Mouse (Mus musculus): ENCODE measurements around the gene Helz.

Gene Helz

DNA sequence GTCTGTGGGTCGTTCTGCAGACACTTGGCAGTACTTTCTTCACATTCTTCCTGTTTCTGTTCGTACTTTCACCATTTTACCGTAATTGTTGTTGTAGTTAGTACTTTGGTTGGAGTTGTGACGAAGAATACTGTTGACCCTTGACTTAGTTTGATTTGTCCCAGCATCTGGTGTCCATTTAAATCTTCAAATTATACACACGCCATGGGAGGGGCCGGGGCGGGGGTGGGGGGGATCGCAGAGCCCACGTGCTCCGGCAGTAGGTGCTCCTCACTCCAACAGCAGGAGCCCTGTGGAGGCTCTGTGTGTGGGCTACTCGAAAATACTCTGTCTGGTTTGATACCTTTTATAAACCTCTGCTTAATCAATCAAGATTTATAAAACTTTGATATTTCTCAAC lies 78.0 kb downstream of the Helz start:
- DNase-seq, result no peak

DNA sequence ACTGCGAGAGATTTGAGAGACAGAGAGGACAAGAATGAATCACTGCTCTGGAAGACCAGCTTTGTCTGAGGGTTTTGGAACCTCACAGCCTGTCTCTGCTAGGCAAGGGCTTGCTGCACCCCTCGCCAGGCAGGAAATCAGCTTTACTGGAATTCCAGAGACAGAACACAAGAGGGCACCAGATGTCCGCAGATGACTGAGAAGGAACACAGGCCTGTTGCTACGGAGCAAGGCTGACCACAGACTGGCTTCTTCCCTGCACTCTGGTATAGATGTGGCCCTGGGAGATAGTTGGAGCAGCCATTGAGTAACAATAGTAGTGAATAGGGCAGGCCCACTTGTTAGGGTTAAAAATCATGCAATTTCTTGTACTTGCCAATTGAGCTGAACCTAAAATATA lies 81.8 kb downstream of the Helz start:
- DNase-seq, result peak; percentile 62

GRCm38 (mm10) chr11:107629951-107630350 lies 82.2 kb downstream of the Helz start:
- no peak for DNase-seq

- DNase-seq, result no peak
These were observed 83.4 kb downstream of the Helz start for GRCm38 (mm10) chr11:107631124-107631523.

DNA sequence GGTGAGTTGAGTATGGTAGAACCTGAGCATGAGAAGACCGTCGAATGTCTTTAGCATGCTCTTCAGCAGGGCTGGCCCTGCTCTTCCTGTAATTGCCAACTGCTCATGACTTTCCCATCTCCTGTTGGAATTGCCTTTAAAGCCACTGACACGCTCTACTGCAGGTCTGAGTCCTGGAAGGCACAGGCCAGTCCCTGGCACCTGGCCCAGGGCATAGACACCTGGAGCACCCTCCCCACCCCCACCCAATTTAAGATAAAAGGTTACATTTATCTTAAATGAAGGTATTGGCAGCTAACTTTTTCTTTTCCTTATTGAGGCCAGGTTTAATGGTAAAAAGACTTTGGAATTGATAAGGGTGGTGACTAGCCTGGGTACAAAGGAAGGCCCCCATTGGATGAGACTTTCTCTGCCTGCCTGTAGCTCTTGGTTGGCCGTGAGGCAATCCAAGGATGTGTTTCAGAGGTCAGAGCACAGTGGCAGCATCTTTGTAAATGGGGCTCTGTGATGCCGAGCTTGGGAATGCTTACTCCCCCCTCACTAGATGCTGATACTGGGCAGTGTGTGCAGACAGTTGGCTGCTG lies 85.9 kb downstream of the Helz start:
- DNase-seq, result no peak

DNA sequence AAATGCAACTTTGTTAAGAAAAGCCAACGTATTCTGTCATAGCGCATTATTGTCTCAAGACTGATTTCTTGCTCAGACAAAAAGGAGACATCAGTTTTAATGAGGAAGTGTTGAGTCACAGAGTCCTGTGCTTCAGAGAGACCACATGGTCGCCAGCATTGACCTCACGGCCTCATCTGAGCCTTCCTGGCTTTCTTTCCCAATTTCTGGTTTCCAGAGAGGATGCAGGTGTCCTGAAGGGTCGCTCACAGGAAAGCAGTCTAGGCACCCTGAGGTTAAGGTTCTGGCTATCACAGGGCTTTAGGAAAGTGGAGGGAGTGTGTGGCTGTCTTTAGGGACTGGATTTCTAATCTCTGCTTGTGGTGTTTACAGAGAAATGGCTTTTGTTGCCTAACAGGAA lies 90.4 kb downstream of the Helz start:
- DNase-seq, result no peak

DNA sequence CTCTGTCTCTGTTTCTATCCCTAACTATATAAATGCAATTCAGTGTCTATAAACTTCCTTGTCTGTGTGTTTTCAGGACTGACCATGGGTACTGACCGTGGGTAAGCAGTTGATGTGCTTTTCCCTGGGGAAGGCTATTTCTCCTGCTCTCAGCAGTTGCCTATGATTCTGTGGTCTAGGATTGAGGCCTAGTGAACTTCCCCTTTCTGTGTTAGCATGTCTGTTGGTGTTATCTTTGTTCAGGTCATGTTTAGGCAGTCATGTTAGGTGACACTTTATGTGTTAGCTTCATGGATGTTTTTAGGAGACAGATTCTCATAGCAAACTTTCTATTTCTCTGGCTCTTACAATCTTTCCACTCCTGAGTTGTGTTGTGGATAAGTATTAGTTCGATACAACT lies 91.9 kb downstream of the Helz start:
- no peak for DNase-seq

DNA sequence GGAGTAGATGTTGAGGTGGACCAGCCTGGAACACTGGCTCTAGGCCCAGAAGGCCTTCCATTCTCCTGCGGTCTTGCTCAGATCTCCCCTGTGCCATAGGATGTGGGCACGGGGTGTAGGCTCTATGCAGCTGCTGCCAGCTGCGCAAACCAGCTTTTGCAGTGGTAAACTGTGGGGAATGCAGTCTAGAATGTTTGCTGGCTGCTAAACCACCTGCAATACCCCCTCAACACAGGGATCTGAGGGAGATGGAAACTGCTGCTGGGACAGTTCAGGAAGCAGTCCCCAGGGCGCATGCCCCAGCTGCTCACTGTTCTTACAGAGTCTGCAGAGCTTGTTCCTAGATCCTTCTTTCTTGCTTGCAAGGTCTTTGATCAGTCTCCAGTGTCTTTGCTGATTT lies 96.7 kb downstream of the Helz start:
- DNase-seq, result no peak

DNA sequence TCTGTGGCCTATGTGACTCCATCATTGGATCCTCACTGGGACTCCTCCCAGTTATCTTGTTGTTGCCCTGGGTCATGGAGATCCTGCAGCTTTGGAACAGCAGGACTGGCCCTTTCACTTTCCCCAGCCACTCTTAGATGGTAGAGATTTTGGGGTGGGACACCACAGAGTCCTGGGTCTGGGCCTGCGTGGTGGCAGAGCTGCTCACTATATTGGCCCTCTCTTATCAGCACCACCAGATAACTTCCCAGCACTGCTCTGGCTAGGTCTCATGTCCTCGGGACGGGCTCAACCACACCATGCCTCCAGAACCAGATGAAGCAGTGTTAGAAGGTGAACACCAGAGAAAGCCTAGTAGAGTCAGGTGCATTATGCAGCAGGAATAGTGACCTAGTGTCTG lies 99.6 kb downstream of the Helz start:
- DNase-seq, result no peak

DNA sequence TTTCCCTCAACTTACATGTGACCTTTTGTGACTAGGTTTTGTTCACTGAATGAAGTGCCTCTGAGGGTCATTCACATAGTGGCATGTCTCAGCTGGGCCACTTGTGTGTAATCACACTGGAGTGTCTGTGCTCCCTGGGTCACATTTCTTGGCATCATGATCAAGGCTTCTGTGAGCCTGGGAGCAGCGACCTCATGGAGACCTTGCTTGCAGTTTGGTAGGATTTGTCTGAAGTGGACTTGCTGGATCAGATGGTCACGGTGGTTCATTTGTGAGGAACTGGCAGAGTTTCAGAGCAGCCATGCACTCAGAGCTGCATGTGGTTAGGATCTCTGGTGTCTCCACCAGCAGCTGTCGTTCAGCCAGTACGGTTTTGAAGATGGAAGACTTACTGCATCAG lies 100.9 kb downstream of the Helz start:
- DNase-seq, result no peak

- no peak for DNase-seq
These were observed 101.7 kb downstream of the Helz start for GRCm38 (mm10) chr11:107649458-107649857.

GRCm38 (mm10) chr11:107650422-107651051 lies 102.8 kb downstream of the Helz start:
- no peak for DNase-seq

DNA sequence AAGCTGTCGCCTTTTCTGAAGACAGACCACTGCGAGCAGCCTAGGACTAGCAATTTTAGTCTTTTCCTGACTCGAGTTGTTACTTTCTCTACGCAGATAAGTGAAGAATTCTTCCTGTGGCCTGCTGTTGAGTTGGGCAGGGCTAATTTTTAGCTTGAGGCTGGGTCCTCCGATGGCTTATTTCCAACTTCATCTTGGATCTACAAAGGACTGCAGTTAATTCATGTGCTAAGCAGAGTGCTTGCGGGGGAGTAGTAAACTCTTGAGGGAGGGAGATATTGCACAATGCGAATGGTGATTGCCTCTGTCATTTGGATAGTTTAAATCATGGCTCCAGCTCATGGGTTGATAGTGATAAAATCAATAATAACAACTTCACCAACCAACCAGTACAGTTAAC lies 103.7 kb downstream of the Helz start:
- no peak for DNase-seq

DNA sequence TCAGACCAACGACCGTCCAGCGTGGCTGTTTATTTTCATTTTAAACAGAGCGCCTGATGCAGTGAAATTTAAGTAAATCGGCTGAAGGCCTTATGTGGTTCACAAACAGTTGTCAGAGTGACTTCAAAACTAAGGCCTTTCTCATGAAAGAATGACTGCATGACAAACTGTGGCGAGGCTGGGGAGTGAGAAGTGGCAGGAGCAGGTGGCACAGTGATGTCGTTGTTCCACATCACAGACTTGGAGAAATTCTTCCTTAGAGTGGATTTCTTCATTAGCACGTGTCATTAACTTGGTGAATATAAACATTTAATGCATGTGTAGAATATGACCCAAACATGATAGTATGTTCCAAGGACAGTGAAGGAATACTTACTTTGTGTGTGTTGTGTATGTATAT lies 104.4 kb downstream of the Helz start:
- no peak for DNase-seq

DNA sequence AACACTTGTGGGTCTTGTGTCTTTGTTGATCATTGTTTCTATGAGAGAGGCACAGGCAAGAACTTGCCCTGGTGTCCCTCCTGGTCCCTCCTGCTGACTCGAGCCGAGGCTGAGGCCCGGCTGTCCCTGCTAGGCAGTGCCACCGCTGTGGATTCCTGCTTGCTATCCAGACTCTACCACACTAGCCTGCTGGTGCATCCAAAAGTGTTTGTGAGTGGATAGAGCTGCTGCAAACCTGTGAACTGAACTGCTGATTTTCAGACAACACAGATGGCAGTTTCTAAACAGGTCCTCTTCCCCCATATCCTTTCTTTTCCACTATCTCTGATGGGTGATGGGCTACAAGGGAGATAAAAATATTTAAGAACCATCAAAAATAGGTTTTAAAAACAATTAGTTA lies 107.8 kb downstream of the Helz start:
- no peak for DNase-seq

GRCm38 (mm10) chr11:107657117-107657516 lies 109.4 kb downstream of the Helz start:
- no peak for DNase-seq

- DNase-seq, result no peak
These were observed 112.7 kb downstream of the Helz start for GRCm38 (mm10) chr11:107660452-107660851.

- no peak for DNase-seq
These were observed 114.9 kb downstream of the Helz start for GRCm38 (mm10) chr11:107662666-107663065.

GRCm38 (mm10) chr11:107667542-107667941 lies 119.8 kb downstream of the Helz start:
- DNase-seq, result no peak

DNA sequence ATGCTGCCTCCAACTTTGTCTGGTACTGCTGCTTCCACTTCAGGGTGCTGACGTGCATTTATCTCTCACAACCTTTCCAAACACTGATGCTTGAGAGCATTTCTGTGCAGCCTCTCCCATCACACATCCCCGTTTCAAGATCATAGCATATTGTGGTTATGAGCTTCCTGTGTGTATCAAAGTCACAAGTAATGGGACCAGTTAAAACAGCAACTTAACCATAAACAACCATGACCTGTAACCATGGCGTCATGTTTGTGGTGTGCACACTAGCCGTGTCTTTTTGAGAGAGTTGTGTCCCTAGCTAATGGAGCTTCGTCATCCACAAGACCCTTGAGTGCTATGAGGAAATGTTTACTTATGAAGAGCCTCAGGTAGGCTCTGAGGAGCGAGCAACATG lies 120.5 kb downstream of the Helz start:
- DNase-seq, result no peak

GRCm38 (mm10) chr11:107668977-107669376 lies 121.2 kb downstream of the Helz start:
- no peak for DNase-seq

DNA sequence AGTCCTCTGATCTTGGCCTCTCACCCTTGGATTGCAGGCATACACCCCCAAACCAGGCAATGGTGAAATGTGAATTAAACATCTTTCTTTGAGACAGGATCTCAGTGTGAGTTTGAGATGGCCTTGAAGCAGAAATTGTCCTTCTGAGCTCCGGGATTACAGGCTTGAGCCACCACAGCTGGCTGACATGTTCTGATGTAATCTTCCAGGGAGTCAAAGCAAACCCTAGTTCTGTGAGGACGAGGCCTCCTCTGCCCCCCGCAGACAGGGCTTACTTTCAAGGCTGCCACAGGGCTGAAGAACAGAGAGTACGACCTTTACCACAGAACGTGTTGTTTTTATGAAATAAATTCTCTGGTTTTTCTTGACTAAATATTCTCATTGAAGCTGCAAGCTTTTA lies 126.3 kb downstream of the Helz start:
- DNase-seq, result no peak

DNA sequence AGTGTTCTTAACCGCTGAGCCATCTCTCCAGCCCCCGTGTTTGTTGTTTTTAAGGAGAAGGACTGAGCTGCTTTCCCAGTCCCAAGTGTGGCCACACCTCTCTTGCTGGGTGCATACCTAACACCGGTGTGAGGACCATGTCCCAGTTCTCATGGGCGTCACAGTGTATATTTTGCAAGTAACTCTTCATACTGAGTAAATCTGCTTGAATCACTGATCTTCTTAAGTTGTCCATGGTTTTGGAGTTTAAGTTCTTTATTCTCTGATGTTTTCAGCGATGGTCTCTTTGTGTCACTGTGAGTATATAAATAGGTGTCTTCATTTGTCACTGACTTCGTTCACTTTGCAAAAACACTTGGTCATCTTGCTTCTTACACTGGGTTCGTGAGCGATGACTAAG lies 126.9 kb downstream of the Helz start:
- no peak for DNase-seq

DNA sequence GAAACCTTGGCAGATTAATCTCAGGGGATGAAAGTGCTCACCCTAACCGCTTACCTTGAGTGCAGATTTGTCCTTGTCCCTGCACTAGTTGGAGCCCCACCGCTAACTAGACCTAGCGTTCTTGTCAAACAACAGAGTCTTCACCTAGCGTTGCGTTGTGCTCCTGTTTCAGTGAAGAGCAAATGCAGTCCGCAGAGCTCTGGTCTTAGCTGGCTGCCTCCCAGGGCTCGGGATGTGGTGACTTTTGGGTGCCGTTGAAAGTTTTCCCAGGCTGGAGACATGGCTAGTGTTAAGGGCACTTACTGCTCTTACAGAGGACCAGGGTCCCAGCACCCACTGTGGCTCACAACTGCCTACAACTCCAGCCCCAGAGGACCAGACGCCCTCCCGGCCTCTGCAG lies 127.5 kb downstream of the Helz start:
- DNase-seq, result no peak

DNA sequence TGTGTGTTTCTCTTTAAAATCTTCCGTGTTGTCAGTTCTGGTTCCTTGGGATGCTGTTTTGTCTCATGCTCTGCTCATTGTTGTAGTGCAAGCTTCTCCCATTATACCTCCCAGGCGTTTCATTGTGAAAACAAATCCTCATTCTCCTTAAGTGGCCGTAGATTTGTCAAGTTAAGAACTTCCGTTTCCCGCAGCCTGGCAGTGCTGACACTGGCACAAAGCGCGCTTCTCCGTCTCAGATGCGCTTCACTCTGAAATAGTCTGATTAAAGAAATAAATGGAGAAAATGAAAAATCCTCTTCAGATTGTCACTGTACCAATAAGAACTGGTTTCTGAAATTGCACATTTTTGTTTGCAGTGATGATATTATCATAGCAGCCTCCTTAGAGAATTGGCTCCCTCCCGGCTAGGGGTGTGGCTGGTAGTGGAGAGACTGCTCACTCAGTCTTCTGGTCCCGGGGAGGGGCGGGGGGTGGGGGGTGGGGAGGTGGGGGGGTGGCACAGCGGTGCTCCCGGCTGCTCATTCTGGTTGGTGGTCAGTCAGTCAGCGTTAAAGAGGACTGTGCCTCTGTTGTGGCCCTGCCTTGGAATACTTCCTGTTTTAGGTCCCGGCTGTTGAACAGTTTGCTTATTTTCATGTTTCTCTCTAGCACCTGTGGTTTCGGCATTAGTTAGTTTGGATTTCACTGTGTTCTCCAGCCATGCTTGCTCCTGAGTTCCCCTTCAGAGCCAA lies 128.6 kb downstream of the Helz start:
- DNase-seq, result no peak

Measured in right cerebral cortex, adult 18-20 months (tissue).